Mouse (Mus musculus): ENCODE data around the gene Zfp775. TPM values are rescaled to one million over a fixed set of nuclear protein-coding genes. Genes with fewer than 3 reads are reported as not detected.

Zfp775 gene
- 5.7 and 6.3 TPM in 2 replicates for polyA plus RNA-seq (2021; fragmentation: Nextera tagmentation)
- long read RNA-seq, experiment 1, full-length matches to known transcripts: 38 of 42 reads
- long read RNA-seq, experiment 1, partial matches to known transcripts: 0 of 42 reads
- long read RNA-seq, experiment 1, other reads (novel, unspliced or antisense): 4 of 42 reads
- long read RNA-seq, experiment 2, full-length matches to known transcripts: 73 of 76 reads
- long read RNA-seq, experiment 2, partial matches to known transcripts: 0 of 76 reads
- long read RNA-seq, experiment 2, other reads (novel, unspliced or antisense): 3 of 76 reads

DNA sequence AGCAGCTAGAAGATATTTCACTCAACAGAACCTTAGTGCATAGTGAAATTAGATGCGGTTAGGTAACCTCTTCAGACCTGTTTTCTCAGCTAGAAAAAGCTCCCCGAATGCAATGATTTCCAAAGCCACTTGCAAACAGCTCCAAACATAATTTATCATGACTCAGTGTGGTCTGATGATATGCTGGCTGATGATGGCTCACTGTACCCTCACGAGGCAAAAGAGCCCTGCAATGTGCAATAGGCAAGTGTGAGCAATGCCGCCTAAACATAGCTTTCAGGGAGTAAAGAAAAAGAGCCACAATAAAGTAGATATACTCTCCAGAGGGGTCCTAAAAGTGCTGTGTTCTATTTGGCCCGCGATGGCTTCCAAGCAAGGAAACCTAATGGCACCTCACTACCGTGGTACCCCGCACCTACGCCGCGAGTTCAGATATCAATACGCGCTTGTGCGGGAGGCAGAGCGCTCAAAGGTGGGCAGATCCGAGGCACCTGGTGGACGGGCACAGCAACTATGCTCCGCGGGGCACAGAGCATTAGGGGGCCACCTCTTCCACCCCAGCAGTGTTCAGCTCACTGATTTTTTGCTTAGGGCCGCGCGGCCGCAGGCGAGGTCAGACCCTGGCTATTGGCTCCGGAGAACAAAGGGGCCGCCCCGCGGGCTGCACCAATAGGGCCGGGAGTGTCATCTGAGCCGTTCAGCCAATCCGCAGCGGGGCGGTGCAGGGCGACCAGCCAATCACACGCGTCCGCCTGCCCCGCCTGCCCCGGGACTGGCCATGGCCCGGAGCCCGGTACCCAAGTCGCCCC lies at the start of gene Zfp775:
Zfp775 (plus strand) TSS at position 793 of the 809 bp plus-strand sequence.

DNA sequence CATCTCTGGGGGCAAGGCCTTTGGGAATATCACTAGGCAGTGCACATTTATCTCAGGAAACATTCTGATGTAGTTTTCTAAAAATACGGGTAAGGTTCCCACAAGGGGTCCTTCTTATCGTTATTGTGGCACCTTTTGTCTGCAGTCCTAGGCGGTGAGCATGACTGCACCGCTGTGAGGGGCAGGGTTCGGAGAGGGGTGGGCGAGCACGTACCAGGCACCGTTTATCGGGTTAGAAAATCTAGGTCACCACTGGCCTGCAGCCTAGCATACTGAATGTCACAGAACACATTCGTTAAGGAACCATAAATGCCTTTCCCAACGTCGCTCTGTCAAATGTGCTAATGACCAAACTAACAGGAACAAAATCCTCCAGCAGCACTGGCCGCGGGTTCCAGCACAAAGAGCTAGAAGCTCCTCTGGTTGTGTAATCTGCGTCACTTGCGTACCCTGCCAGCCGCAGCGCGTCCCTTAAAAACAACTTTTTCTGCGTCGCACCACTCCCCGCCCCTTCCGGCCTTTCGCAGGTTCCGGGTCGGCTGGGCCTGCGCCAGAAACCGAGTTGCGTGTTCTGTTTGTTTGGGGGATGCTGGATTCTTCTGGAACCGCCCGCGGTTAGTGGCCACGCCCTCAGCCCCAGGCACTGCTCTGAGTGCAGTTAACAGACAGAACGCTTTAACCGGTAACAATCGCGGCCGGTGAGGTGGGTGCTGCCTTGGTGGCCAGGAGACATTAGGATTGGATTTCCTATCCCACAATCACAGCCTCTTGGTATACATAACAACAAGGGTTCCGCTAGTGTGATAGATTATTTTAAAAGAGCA lies 47.4 kb upstream of the Zfp775 start, which contains the start of gene Lrrc61:
Lrrc61 (plus strand) TSS at position 517 of the 824 bp plus-strand sequence.

DNA sequence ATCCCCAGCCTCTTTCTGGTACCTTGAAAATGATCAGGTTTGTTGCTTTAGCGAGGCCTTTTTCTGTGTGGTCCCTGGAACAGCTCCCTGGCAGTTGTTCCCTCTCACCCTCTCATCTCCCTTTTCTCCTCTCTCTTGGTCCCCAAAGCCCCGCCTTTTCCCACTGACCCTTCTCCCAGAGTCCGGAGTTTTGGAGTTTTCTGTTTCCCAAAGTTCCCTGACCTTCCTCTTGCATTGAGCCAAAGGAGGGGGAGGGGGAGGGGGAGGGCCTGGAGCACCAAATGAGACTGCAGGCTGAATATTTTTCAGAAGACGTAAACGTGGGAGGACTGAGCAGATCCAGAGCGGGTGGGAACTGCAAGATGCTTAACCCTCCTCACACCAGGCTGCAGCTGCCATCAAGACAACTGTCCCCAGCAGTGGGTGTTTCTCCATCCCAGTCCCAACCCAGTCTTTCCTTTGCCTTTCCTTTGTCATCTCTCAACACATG lies 29.2 kb upstream of the Zfp775 start, which contains the start of gene Rarres2:
Rarres2 (minus strand) TSS at position 218 of the 490 bp plus-strand sequence.

DNA sequence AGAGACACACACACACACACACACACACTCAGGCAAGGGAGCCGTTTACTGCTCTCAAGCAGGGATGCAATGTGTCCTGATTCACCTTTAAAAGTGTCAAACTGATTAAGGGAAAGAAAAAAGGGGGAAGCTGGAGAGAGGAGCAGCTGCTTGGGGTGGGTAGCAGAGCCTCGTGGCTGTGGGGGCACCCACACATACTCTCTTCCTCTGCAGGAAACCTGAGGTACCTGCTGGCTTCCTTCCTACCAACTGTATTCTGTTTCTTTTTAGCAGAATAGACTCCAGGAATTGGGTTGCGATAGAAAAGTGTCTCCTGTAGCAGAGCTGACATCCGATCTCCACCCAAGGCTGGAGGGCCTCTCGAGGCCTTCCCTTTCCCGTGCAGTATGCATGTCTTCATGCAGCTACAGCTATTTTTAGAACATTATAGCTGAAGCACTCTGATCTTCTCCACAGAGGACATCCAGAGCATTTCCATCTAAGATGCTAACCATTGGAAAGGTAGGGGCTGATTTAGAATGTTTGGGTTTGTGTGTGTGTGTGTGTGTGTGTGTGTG lies 12.6 kb upstream of the Zfp775 start, which contains the start of gene Gm45021:
Gm45021 (plus strand) TSS at position 417 of the 557 bp plus-strand sequence.

DNA sequence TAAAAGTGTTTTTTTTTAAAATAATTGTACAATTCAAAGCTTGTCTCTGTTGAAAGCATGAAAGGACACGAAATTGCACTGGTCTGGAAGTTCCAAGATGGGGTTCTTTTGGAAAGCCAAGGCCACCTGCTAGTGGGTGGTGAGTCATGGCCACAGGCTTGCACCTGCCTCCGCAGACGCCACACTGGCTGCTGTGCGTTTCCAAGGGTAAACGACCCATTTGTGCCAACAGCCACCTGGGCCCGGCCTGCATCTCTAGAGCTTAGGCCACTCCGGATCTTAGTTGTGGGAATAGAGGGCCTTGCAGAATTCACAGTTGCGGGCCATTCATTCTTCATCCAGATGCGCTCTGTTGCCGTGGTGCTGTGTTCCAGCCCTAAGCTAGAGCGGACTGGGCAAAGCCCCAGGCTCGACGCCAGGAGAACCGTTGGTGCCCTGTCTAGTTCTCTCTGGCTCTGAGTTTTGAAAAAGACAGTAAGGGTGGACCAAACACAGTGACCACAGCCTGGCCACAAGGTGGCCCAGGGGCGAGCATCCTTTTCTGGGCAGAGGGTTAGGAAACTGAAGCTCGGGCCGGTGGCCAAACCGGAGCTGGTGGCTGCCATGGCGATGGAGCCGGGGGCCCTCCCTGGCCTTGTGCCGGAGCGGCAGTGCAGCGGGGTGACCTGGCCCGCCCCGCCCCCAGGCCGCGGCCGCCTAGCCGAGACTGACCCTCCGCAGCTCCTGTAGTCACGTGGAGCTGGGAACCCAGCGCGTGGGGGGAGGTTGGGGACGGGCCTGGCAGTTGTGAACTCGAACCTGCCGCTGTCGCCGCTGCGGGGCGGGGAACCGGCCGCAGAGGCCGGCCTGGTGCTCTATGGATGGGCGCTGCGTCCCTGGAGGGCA lies 8.5 kb upstream of the Zfp775 start, which contains the start of the genes Repin1 and Gm44965:
Repin1 (plus strand) TSS at position 726 of the 885 bp plus-strand sequence.
Gm44965 (plus strand) TSS at position 784 of the 885 bp plus-strand sequence.

DNA sequence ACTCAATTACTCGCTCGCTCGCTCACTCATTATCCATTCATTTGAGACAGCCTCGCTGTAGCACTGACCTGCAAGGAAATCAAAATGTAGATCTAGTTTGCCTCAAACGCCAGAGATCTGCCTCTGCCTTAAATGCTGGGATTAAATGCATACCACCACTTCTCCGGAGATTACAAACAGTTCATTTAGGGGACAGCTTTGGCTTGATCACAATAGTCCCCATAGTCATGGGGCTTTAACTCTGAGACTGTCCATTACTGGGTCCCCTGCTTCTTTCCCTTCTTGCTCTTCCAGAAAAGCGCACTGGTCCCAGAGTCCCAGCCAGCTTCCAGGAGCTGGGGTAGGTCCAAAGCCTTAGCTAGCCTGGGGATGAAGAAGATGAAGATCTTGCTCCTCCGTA lies 24.6 kb downstream of the Zfp775 start, which contains the start of gene AI854703:
AI854703 (plus strand) TSS at position 301 of the 400 bp plus-strand sequence.

DNA sequence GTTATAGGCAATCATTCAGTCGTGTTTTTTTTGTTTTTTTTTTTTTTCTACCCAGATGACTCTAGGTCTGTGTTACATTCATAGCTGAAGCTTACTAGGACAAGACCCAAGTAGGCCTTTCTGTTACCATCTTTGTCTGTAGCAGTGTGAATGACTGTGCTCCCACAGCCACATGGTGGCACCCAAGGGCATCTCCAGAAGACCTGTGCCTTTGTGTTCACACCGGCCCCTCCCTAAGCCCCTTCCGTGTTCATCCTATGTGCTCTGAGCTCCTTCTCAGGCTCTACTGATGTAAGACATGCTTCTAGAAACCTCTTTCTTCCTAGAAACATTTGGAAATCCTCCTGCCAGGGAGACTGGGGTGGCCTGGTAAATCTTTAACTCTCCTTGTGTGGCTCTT lies 45.1 kb downstream of the Zfp775 start, which contains the start of gene Gimap8:
Gimap8 (plus strand) TSS at position 240 of the 400 bp plus-strand sequence.

Other genes starting within 250 kb of the Zfp775 start
- 4.3 and 4.4 TPM in 2 replicates for gene Krba1, start 206.5 kb upstream of the Zfp775 start, polyA plus RNA-seq (2021; fragmentation: Nextera tagmentation)
- 29.2 and 31.4 TPM in 2 replicates for gene Zfp467, start 156.2 kb upstream of the Zfp775 start, polyA plus RNA-seq (2021; fragmentation: Nextera tagmentation)
- 0.15 and 0.28 TPM in 2 replicates for gene Sspo, start 153.8 kb upstream of the Zfp775 start, polyA plus RNA-seq (2021; fragmentation: Nextera tagmentation)
- gene Atp6v0e2, start 64.4 kb upstream of the Zfp775 start, polyA plus RNA-seq (2021; fragmentation: Nextera tagmentation): 721 and 840 TPM in 2 replicates
- 30.6 and 38.0 TPM in 2 replicates for gene Lrrc61, start 47.3 kb upstream of the Zfp775 start, polyA plus RNA-seq (2021; fragmentation: Nextera tagmentation)
- 55.9 and 70.3 TPM in 2 replicates for gene Rarres2, start 29.3 kb upstream of the Zfp775 start, polyA plus RNA-seq (2021; fragmentation: Nextera tagmentation)
- gene Gm45021, start 12.5 kb upstream of the Zfp775 start, polyA plus RNA-seq (2021; fragmentation: Nextera tagmentation): not detected in 2 replicates
- gene Repin1, start 8.2 kb upstream of the Zfp775 start, polyA plus RNA-seq (2021; fragmentation: Nextera tagmentation): 18.9 and 20.9 TPM in 2 replicates
- not detected in 2 replicates for gene Gm44965, start 8.1 kb upstream of the Zfp775 start, polyA plus RNA-seq (2021; fragmentation: Nextera tagmentation)
- 9.4 and 11.7 TPM in 2 replicates for gene AI854703, start 24.7 kb downstream of the Zfp775 start, polyA plus RNA-seq (2021; fragmentation: Nextera tagmentation)
- gene Gimap8, start 45.2 kb downstream of the Zfp775 start, polyA plus RNA-seq (2021; fragmentation: Nextera tagmentation): 0.09 TPM in 1 of 2 replicates, not detected in the other
- gene Gimap9, start 74.1 kb downstream of the Zfp775 start, polyA plus RNA-seq (2021; fragmentation: Nextera tagmentation): 0.26 and 0.59 TPM in 2 replicates
- 0.21 TPM in 1 of 2 replicates, not detected in the other for gene Gimap4, start 82.5 kb downstream of the Zfp775 start, polyA plus RNA-seq (2021; fragmentation: Nextera tagmentation)
- gene Gimap6, start 106.2 kb downstream of the Zfp775 start, polyA plus RNA-seq (2021; fragmentation: Nextera tagmentation): 2.7 and 3.0 TPM in 2 replicates
- gene Gm28053, start 116.5 kb downstream of the Zfp775 start, polyA plus RNA-seq (2021; fragmentation: Nextera tagmentation): 0.83 TPM in 1 of 2 replicates, not detected in the other
- 0.11 TPM in 1 of 2 replicates, not detected in the other for gene Gimap7, start 116.6 kb downstream of the Zfp775 start, polyA plus RNA-seq (2021; fragmentation: Nextera tagmentation)
- gene Gimap1, start 137.0 kb downstream of the Zfp775 start, polyA plus RNA-seq (2021; fragmentation: Nextera tagmentation): 2.5 and 3.3 TPM in 2 replicates
- 0.60 and 0.82 TPM in 2 replicates for gene Gimap5, start 144.1 kb downstream of the Zfp775 start, polyA plus RNA-seq (2021; fragmentation: Nextera tagmentation)
- 0.06 TPM in 1 of 2 replicates, not detected in the other for gene Gimap3, start 168.8 kb downstream of the Zfp775 start, polyA plus RNA-seq (2021; fragmentation: Nextera tagmentation)
- gene Tmem176a, start 238.9 kb downstream of the Zfp775 start, polyA plus RNA-seq (2021; fragmentation: Nextera tagmentation): 59.6 and 66.9 TPM in 2 replicates
- gene Tmem176b, start 239.4 kb downstream of the Zfp775 start, polyA plus RNA-seq (2021; fragmentation: Nextera tagmentation): 94.2 and 95.1 TPM in 2 replicates

Data from layer of hippocampus, adult 6 months (tissue).